Mouse (Mus musculus) c-Kit-negative CD71-positive TER-119-positive erythroid progenitor cells, embryonic 14.5 days (primary cell): ENCODE measurements around the gene Bsn.

ENCODE experiments used
- DNase-seq: peaks from one replicate; pipeline ENCODE4 v3.0.0-alpha.2; 2013; ENCODE audit warnings: low read depth, low spot score

The Bsn gene

GRCm38 (mm10) chr9:108054331-108055040 is 135.7 kb downstream of the Bsn start:
- no peak for DNase-seq

GRCm38 (mm10) chr9:108053665-108054225 is 136.4 kb downstream of the Bsn start:
- DNase-seq, result no peak

GRCm38 (mm10) chr9:108052885-108053664 is 137.1 kb downstream of the Bsn start, which contains the start of gene Amigo3:
Gene Amigo3, plus strand, starts transcription at chr9:108053159.
- peak; percentile 93 for DNase-seq

- no peak for DNase-seq
Measured at GRCm38 (mm10) chr9:108052411-108052810, 137.8 kb downstream of the Bsn start.

- DNase-seq, result no peak
Measured at GRCm38 (mm10) chr9:108051931-108052220, 138.3 kb downstream of the Bsn start.

- DNase-seq, result no peak
Measured at GRCm38 (mm10) chr9:108051184-108051930, 138.8 kb downstream of the Bsn start.

- DNase-seq, result no peak
Measured at GRCm38 (mm10) chr9:108049561-108050251, 140.5 kb downstream of the Bsn start.

GRCm38 (mm10) chr9:108049016-108049455 is 141.1 kb downstream of the Bsn start, which contains the start of gene Gmppb:
Gene Gmppb, plus strand, starts transcription at chr9:108049242.
- DNase-seq, result peak; percentile 91

- DNase-seq, result no peak
Measured at GRCm38 (mm10) chr9:108048566-108048955, 141.6 kb downstream of the Bsn start.

GRCm38 (mm10) chr9:108047601-108048565 is 142.3 kb downstream of the Bsn start:
- DNase-seq, result no peak

- no peak for DNase-seq
Measured at GRCm38 (mm10) chr9:108046582-108046981, 143.6 kb downstream of the Bsn start.
